In genomic region chr6:54471866-54472265, GRCm38 (mm10) we compare ENCODE assay signal across 25 mouse cellular contexts. TPM values are rescaled to one million over a fixed set of nuclear protein-coding genes. Genes with fewer than 3 reads are reported as not detected.
DNase-seq lines count a peak whose midpoint lies in the region; ATAC-seq and TF ChIP-seq lines count a peak whose summit lies in the region.
"Had no signal": no experiment of that assay in that cellular context is flagged by ENCODE, and none has a peak within 500 bp of the region (broad histone marks: within the 10 kb centered on the region; RNA-seq: fewer than 3 reads in every experiment).

No protein-coding gene starts in this region.

- peak; percentile 35 for DNase-seq in gastrocnemius, adult 18-20 months (ENCODE audit: low spot score)
- DNase-seq in gastrocnemius, postnatal 25 days, result no peak
- no peak for DNase-seq in layer of hippocampus, adult 2 months (ENCODE audit: low spot score in 2 of 2)
- DNase-seq in layer of hippocampus, adult 9-11 months, result no peak
- DNase-seq in heart, embryonic 10.5 days (ENCODE audit: low spot score), result no peak
- no peak for DNase-seq in cerebellum, adult 2 months
- no peak for DNase-seq in embryo, embryonic 10.5 days (ENCODE audit: low spot score)
- DNase-seq: adrenal gland, adult 8-10 months; cerebellum, adult 9-10 months; kidney, adult 8-10 months; kidney, postnatal 10 days; liver; lung, postnatal 10 days; retina, postnatal 1 day; thymus, postnatal 25 days had no signal

- H3K4me1 ChIP-seq in heart, embryonic 10.5 days, result peaks cover 38% of the 10 kb centered on the region
- H3K4me1 ChIP-seq in heart, embryonic 16.5 days (ENCODE audit: control insufficient read depth, insufficient read depth, low read length), result peaks cover 38% of the 10 kb centered on the region
- H3K4me1 ChIP-seq in cerebellum, adult 2 months (ENCODE audit: control insufficient read depth, insufficient read depth, low read length), result peaks cover 14% of the 10 kb centered on the region
- H3K4me1 ChIP-seq: embryonic facial prominence, embryonic 15.5 days had no signal

- H3K27me3 ChIP-seq in heart, embryonic 10.5 days (ENCODE audit: insufficient read depth, poor library complexity, severe bottlenecking), result no peaks in the 10 kb centered on the region
- H3K27me3 ChIP-seq in heart, embryonic 16.5 days (ENCODE audit: control insufficient read depth, insufficient read depth, low read length), result no peaks in the 10 kb centered on the region
- H3K27me3 ChIP-seq in cerebellum, adult 2 months (ENCODE audit: control insufficient read depth, insufficient read depth, low read length), result no peaks in the 10 kb centered on the region
- H3K27me3 ChIP-seq: embryonic facial prominence, embryonic 15.5 days; hindbrain, embryonic 13.5 days; midbrain, embryonic 15.5 days; neural tube, embryonic 13.5 days had no signal

- 58% methylated on average over 7 of the region's 7 CpGs for WGBS in heart, embryonic 10.5 days
- 39% methylated on average over 7 of the region's 7 CpGs for whole genome bisulfite sequencing in heart, embryonic 16.5 days
- 83% methylated on average over 7 of the region's 7 CpGs for WGBS in cerebellum, adult 2 months

- TF ChIP-seq POLR2A in cerebellum, adult 2 months (IDR thresholded peaks at IDR 0.05; ENCODE audit: borderline replicate concordance, insufficient read depth, low read length), result no peak

- TF ChIP-seq CTCF in layer of hippocampus, adult 2 months (conservative IDR thresholded peaks at IDR 0.05), result no peak
- TF ChIP-seq CTCF in cerebellum, adult 2 months (IDR thresholded peaks at IDR 0.05; ENCODE audit: borderline replicate concordance, insufficient read depth, low read depth, low read length), result no peak

- H3K27ac ChIP-seq in layer of hippocampus, adult 2 months, result peak overlapping the region; percentile 43; the same call in 1 of the 2 replicates
- peak overlapping the region; percentile 70; the same call in 1 of the 2 replicates for H3K27ac ChIP-seq in heart, embryonic 10.5 days
- peak overlapping the region; percentile 52 for H3K27ac ChIP-seq in heart, embryonic 16.5 days (ENCODE audit: low read length)
- H3K27ac ChIP-seq in cerebellum, adult 2 months (ENCODE audit: insufficient read depth, low read length), result no peak overlapping the region
- H3K27ac ChIP-seq: embryonic facial prominence, embryonic 15.5 days; hindbrain, embryonic 13.5 days; limb, embryonic 10.5 days; midbrain, embryonic 15.5 days; neural tube, embryonic 13.5 days had no signal

- H3K4me2 ChIP-seq in heart, embryonic 16.5 days (ENCODE audit: low read depth, low read length), result no peak overlapping the region
- H3K4me2 ChIP-seq: embryonic facial prominence, embryonic 15.5 days; hindbrain, embryonic 13.5 days; midbrain, embryonic 15.5 days; neural tube, embryonic 13.5 days had no signal

- H3K4me3 ChIP-seq in layer of hippocampus, adult 2 months, result no peak overlapping the region
- no peak overlapping the region for H3K4me3 ChIP-seq in heart, embryonic 10.5 days
- no peak overlapping the region for H3K4me3 ChIP-seq in heart, embryonic 16.5 days (ENCODE audit: low read length)
- no peak overlapping the region for H3K4me3 ChIP-seq in cerebellum, adult 2 months (replicated peaks; ENCODE audit: insufficient read depth, low read depth, low read length)
- H3K4me3 ChIP-seq: embryonic facial prominence, embryonic 15.5 days; hindbrain, embryonic 13.5 days; limb, embryonic 10.5 days; midbrain, embryonic 15.5 days; myocyte; neural tube, embryonic 13.5 days had no signal

- ATAC-seq in heart, embryonic 16.5 days (replicated peaks; ENCODE audit: extremely low read depth, insufficient read depth, low FRiP score), result no peak
- ATAC-seq: activated CD4-positive, CD25-positive, alpha-beta regulatory T cell, adult 4 months; forebrain, embryonic 16.5 days; midbrain, embryonic 15.5 days had no signal

- no peaks in the 10 kb centered on the region for H3K9me3 ChIP-seq in heart, embryonic 10.5 days
- no peaks in the 10 kb centered on the region for H3K9me3 ChIP-seq in heart, embryonic 16.5 days (replicated peaks; ENCODE audit: control insufficient read depth, low read length)
- H3K9me3 ChIP-seq: embryonic facial prominence, embryonic 15.5 days; hindbrain, embryonic 13.5 days; limb, embryonic 10.5 days; midbrain, embryonic 15.5 days; neural tube, embryonic 13.5 days had no signal

- no peaks in the 10 kb centered on the region for H3K36me3 ChIP-seq in heart, embryonic 10.5 days
- H3K36me3 ChIP-seq in heart, embryonic 16.5 days (ENCODE audit: control insufficient read depth, insufficient read depth), result no peaks in the 10 kb centered on the region
- H3K36me3 ChIP-seq: embryonic facial prominence, embryonic 15.5 days; hindbrain, embryonic 13.5 days; limb, embryonic 10.5 days; midbrain, embryonic 15.5 days; neural tube, embryonic 13.5 days had no signal

- no peak overlapping the region for H3K9ac ChIP-seq in heart, embryonic 16.5 days (ENCODE audit: low read length)
- H3K9ac ChIP-seq: embryonic facial prominence, embryonic 15.5 days; hindbrain, embryonic 13.5 days; midbrain, embryonic 15.5 days; neural tube, embryonic 13.5 days had no signal

RNA-seq across cellular contexts. Expression of gene Wipf3, which starts 42.5 kb away (rescaled TPM):
- 10 to 100 TPM; 12.5 to 13.7 TPM for total RNA-seq in gastrocnemius, adult 18-20 months (2021)
- 10 to 100 TPM; 13.7 to 18.4 TPM for total RNA-seq in gastrocnemius, postnatal 25 days (2021)
- 100 to 1,000 TPM; 399 to 401 TPM for total RNA-seq in layer of hippocampus, adult 2 months (2021)
- polyA plus RNA-seq in heart, embryonic 10.5 days (2016; fragmentation: Nextera tagmentation; extraction: Ambion mirVana), result 1.0 and 1.8 TPM in 2 replicates
- 2.8 and 3.6 TPM in 2 replicates for polyA plus RNA-seq in heart, embryonic 16.5 days (2015; fragmentation: Nextera tagmentation; extraction: Ambion mirVana)
- polyA plus RNA-seq in cerebellum, adult 2 months (2012; rRNA removed), result 19.7 and 21.6 TPM in 2 replicates
- total RNA-seq: megakaryocyte-erythroid progenitor cell, adult 5-6 weeks had no signal
- polyA plus RNA-seq: activated CD4-positive, CD25-positive, alpha-beta regulatory T cell, adult 4 months had no signal

Comparison
In these comparisons a context has a peak if more than half of its experiments do, and no peak if none do; other contexts are left out.
1. RNA of gene Wipf3, which starts 42.5 kb away (total RNA-seq): 399 to 401 TPM in layer of hippocampus, adult 2 months; 13.7 to 18.4 TPM in gastrocnemius, postnatal 25 days and 12.5 to 13.7 TPM in gastrocnemius, adult 18-20 months; every median in the first group is over 10 times any median in the second.